Mouse (Mus musculus): ENCODE data around the gene Olfr549.

GRCm38 (mm10) chr7:102553279-102553678, 3.6 kb downstream of the Olfr549 start:
- TF ChIP-seq CTCF (IDR thresholded peaks at IDR 0.05; ENCODE audit: low read depth, low read length): no peak
- TF ChIP-seq POLR2A (IDR thresholded peaks at IDR 0.05; ENCODE audit: extremely low read depth, insufficient read depth, low read length): no peak
